Mouse (Mus musculus) forebrain, embryonic 11.5 days (tissue): ENCODE results near the gene Hbb-y. TPM values are rescaled to one million over a fixed set of nuclear protein-coding genes. Genes with fewer than 3 reads are reported as not detected.
"Not testable (repeated sequence)": the region's sequence is repeated elsewhere in the genome, so short reads cannot be mapped to it uniquely, and the experiment has no call there.

Experiments used
- ATAC-seq: fragments of 200-750 bp; cut with Nextera tagmentation; replicated peaks from 2 replicates; pipeline ENCODE4 v1.8.0; 2017; ENCODE audit warnings: moderate TSS enrichment; ENCODE audit not compliant: low FRiP score
- DNase-seq: peaks from one replicate; pipeline ENCODE4 v3.0.0-alpha.2; 2017; ENCODE audit warnings: low spot score
- H3K27ac ChIP-seq: fragments of 300-500 bp; sonication (generic); 2 replicates; pipeline ENCODE4 v1.5.1; 2014; ENCODE audit warnings: low read depth, low read length
- H3K27me3 ChIP-seq: fragments of 300-500 bp; sonication (generic); 2 replicates; pipeline ENCODE4 v1.6.1; 2014; ENCODE audit warnings: mild to moderate bottlenecking, low read length, mixed read lengths; ENCODE audit not compliant: control insufficient read depth, insufficient read depth
- H3K36me3 ChIP-seq: fragments of 300-500 bp; sonication (generic); 2 replicates; pipeline ENCODE4 v1.6.1; 2014; ENCODE audit warnings: mild to moderate bottlenecking, low read length, moderate library complexity, mixed read lengths; ENCODE audit not compliant: control insufficient read depth, insufficient read depth
- H3K4me1 ChIP-seq: fragments of 300-500 bp; sonication (generic); replicated peaks from 2 replicates; pipeline ENCODE4 v1.6.1; 2014; ENCODE audit warnings: low read length, mixed read lengths; ENCODE audit not compliant: control insufficient read depth, insufficient read depth
- H3K4me2 ChIP-seq: fragments of 300-500 bp; sonication (generic); 2 replicates; pipeline ENCODE4 v1.6.1; 2014; ENCODE audit warnings: low read depth, mild to moderate bottlenecking, low read length, moderate library complexity, mixed read lengths; ENCODE audit not compliant: severe bottlenecking
- H3K4me3 ChIP-seq: fragments of 300-500 bp; sonication (generic); 2 replicates; pipeline ENCODE4 v1.5.1; 2014; ENCODE audit warnings: low read depth, low read length
- H3K9ac ChIP-seq: fragments of 300-500 bp; sonication (generic); 2 replicates; pipeline ENCODE4 v1.6.1; 2014; ENCODE audit warnings: low read length
- H3K9me3 ChIP-seq: fragments of 300-500 bp; sonication (generic); 2 replicates; pipeline ENCODE4 v1.6.1; 2016; ENCODE audit warnings: low read length, mixed read lengths; ENCODE audit not compliant: control insufficient read depth
- WGBS: fragments of 180-500 bp; shearing (Covaris S2); extraction: QIAGEN DNeasy Blood & Tissue Kit; methylation state at CpG from one replicate; pipeline ENCODE4 v1.1.7; 2014; 5-methylcytosine and 5-hydroxymethylcytosine counted together
- polyA plus RNA-seq: library from polyadenylated mRNA; unstranded; fragments of >200 nt; fragmentation: Nextera tagmentation; extraction: Ambion mirVana; gene quantifications from 2 replicates; pipeline ENCODE4 v1.2.1, GENCODE M21; 2014

Hbb-y gene
- polyA plus RNA-seq, 1 experiment from 2014 or later: 11,615 TPM

- H3K27ac ChIP-seq: no peak overlapping the region
- H3K4me1 ChIP-seq: no peaks in the 10 kb centered on the region
- H3K36me3 ChIP-seq: no peaks in the 10 kb centered on the region
- H3K9ac ChIP-seq: no peak overlapping the region
- no peak overlapping the region for H3K4me2 ChIP-seq
- no peaks in the 10 kb centered on the region for H3K9me3 ChIP-seq
- H3K4me3 ChIP-seq: no peak overlapping the region
- DNase-seq: no peak
- 85% methylated on average over 3 of the region's 3 CpGs for WGBS
- no peaks in the 10 kb centered on the region for H3K27me3 ChIP-seq
- ATAC-seq: no peak
These were observed 42.3 kb downstream of the Hbb-y start for GRCm38 (mm10) chr7:103810746-103811145.

- Histone ChIP-seq H3K9ac (no peak overlapping the region), H3K4me1 (no peaks in the 10 kb centered on the region), H3K36me3 (no peaks in the 10 kb centered on the region), H3K4me3 (no peak overlapping the region), H3K4me2 (no peak overlapping the region), H3K9me3 (no peaks in the 10 kb centered on the region), H3K27ac (no peak overlapping the region), H3K27me3 (no peaks in the 10 kb centered on the region)
- 85% methylated on average over 1 of the region's 1 CpGs for WGBS
- ATAC-seq (no peak), DNase-seq (no peak)
These were observed 42.7 kb downstream of the Hbb-y start for GRCm38 (mm10) chr7:103810296-103810695.

- Histone ChIP-seq H3K27me3 (no peaks in the 10 kb centered on the region), H3K9me3 (no peaks in the 10 kb centered on the region), H3K9ac (no peak overlapping the region), H3K27ac (no peak overlapping the region; the same call in 1 of the 2 replicates), H3K36me3 (no peaks in the 10 kb centered on the region), H3K4me1 (no peaks in the 10 kb centered on the region), H3K4me3 (no peak overlapping the region), H3K4me2 (no peak overlapping the region)
- 72% methylated on average over 1 of the region's 1 CpGs for WGBS
- ATAC-seq: no peak
- no peak for DNase-seq
These were observed 43.2 kb downstream of the Hbb-y start for GRCm38 (mm10) chr7:103809801-103810155.

GRCm38 (mm10) chr7:103808971-103809800 is 43.8 kb downstream of the Hbb-y start:
- H3K4me1 ChIP-seq: no peaks in the 10 kb centered on the region
- WGBS: 79% methylated on average over 5 of the region's 5 CpGs
- no peak overlapping the region for H3K9ac ChIP-seq
- no peak for ATAC-seq
- no peak overlapping the region; the same call in 1 of the 2 replicates for H3K27ac ChIP-seq
- no peak overlapping the region for H3K4me2 ChIP-seq
- no peaks in the 10 kb centered on the region for H3K27me3 ChIP-seq
- no peak overlapping the region for H3K4me3 ChIP-seq
- no peak for DNase-seq
- H3K36me3 ChIP-seq: no peaks in the 10 kb centered on the region
- no peaks in the 10 kb centered on the region for H3K9me3 ChIP-seq

DNA sequence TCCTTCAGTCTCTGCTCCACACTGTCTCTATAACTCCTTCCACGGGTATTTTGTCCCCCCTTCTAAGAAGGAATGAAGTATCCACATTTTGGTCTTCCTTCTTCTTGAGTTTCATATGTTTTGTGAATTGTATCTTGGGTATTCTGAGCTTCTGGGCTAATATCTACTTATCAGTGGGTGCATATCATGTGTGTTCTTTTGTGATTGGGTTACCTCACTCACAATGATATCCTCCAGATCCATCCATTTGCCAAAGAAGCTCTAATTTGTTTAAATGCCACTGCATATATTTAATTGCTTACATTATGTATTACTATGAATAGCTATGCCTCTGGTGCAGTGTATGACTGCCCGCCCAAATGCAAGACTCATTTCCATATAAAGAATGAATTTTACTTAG is 44.9 kb downstream of the Hbb-y start:
- not testable (repeated sequence) for H3K9ac ChIP-seq, ATAC-seq, H3K4me3 ChIP-seq, H3K9me3 ChIP-seq, H3K27ac ChIP-seq, H3K4me1 ChIP-seq, DNase-seq, H3K4me2 ChIP-seq, H3K36me3 ChIP-seq, H3K27me3 ChIP-seq
- 71% methylated on average over 2 of the region's 2 CpGs for WGBS

DNA sequence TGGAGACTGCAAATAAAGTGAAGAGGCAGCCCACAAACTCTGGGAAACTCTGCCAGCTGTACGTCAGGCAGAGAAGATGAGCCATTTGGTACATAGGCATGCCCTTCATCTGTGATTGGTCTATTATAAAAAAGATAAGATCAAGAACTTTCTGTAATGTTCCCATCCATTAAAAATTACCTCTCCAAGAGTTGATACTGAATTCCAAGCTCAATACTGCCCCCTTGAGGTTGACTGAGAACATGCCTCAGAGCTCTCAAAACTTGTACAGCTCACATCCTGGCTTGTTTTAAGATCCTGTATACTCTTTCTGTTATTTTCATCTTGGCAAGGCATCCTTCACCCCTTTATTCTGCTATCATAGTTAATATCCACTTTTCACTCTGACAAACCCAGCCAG is 46.2 kb downstream of the Hbb-y start:
- Histone ChIP-seq H3K4me1 (no peaks in the 10 kb centered on the region), H3K27me3 (no peaks in the 10 kb centered on the region), H3K36me3 (no peaks in the 10 kb centered on the region), H3K27ac (no peak overlapping the region), H3K9me3 (no peaks in the 10 kb centered on the region), H3K4me2 (no peak overlapping the region), H3K4me3 (no peak overlapping the region), H3K9ac (no peak overlapping the region)
- no peak for DNase-seq
- WGBS: 79% methylated on average over 1 of the region's 1 CpGs
- ATAC-seq: no peak; the same call in 1 of the 2 replicates

Other genes with a start within 250 kb of the Hbb-y start
- gene Olfr620, start 240.7 kb downstream of the Hbb-y start, polyA plus RNA-seq: not detected in 2 replicates
- gene Olfr622, start 210.5 kb downstream of the Hbb-y start, polyA plus RNA-seq: not detected in 2 replicates
- not detected in 2 replicates for gene Olfr623, start 189.5 kb downstream of the Hbb-y start, polyA plus RNA-seq
- not detected in 2 replicates for gene Olfr624, start 182.0 kb downstream of the Hbb-y start, polyA plus RNA-seq
- gene Olfr625-ps1, start 170.5 kb downstream of the Hbb-y start, polyA plus RNA-seq: not detected in 2 replicates
- gene Olfr243, start 138.5 kb downstream of the Hbb-y start, polyA plus RNA-seq: not detected in 2 replicates
- gene Olfr628, start 122.8 kb downstream of the Hbb-y start, polyA plus RNA-seq: not detected in 2 replicates
- gene Olfr629, start 108.3 kb downstream of the Hbb-y start, polyA plus RNA-seq: not detected in 2 replicates
- not detected in 2 replicates for gene Olfr630, start 95.9 kb downstream of the Hbb-y start, polyA plus RNA-seq
- gene Olfr69, start 81.6 kb downstream of the Hbb-y start, polyA plus RNA-seq: not detected in 2 replicates
- not detected in 2 replicates for gene Olfr68, start 73.5 kb downstream of the Hbb-y start, polyA plus RNA-seq
- not detected in 2 replicates for gene Olfr67, start 61.4 kb downstream of the Hbb-y start, polyA plus RNA-seq
- gene Hbb-bt, start 39.2 kb downstream of the Hbb-y start, polyA plus RNA-seq: 770 and 789 TPM in 2 replicates
- 254 and 256 TPM in 2 replicates for gene Hbb-bs, start 25.1 kb downstream of the Hbb-y start, polyA plus RNA-seq
- not detected in 2 replicates for gene Hbb-bh2, start 12.7 kb downstream of the Hbb-y start, polyA plus RNA-seq
- 2,356 and 2,804 TPM in 2 replicates for gene Hbb-bh1, start 10.1 kb downstream of the Hbb-y start, polyA plus RNA-seq
- not detected in 2 replicates for gene Olfr66, start 33.0 kb upstream of the Hbb-y start, polyA plus RNA-seq
- not detected in 2 replicates for gene Olfr64, start 41.3 kb upstream of the Hbb-y start, polyA plus RNA-seq
- gene Olfr65, start 50.3 kb upstream of the Hbb-y start, polyA plus RNA-seq: not detected in 2 replicates
- not detected in 2 replicates for gene Olfr631, start 75.6 kb upstream of the Hbb-y start, polyA plus RNA-seq
- 0.12 TPM in 1 of 2 replicates, not detected in the other for gene Olfr632, start 81.1 kb upstream of the Hbb-y start, polyA plus RNA-seq
- gene Olfr633, start 91.2 kb upstream of the Hbb-y start, polyA plus RNA-seq: not detected in 2 replicates
- 0.03 TPM in 1 of 2 replicates, not detected in the other for gene Olfr635, start 117.9 kb upstream of the Hbb-y start, polyA plus RNA-seq
- gene Olfr638, start 145.5 kb upstream of the Hbb-y start, polyA plus RNA-seq: not detected in 2 replicates
- 0.04 TPM in 2 replicates for gene Olfr639, start 164.1 kb upstream of the Hbb-y start, polyA plus RNA-seq
- not detected in 2 replicates for gene Olfr640, start 172.4 kb upstream of the Hbb-y start, polyA plus RNA-seq
- gene Olfr641, start 182.2 kb upstream of the Hbb-y start, polyA plus RNA-seq: not detected in 2 replicates
- not detected in 2 replicates for gene Olfr642, start 199.4 kb upstream of the Hbb-y start, polyA plus RNA-seq
- not detected in 2 replicates for gene 4930516K23Rik, start 208.2 kb upstream of the Hbb-y start, polyA plus RNA-seq
- not detected in 2 replicates for gene Olfr644, start 218.7 kb upstream of the Hbb-y start, polyA plus RNA-seq
- gene Olfr645, start 232.2 kb upstream of the Hbb-y start, polyA plus RNA-seq: not detected in 2 replicates